Mouse (Mus musculus): Measurements from ENCODE around the gene Eif4g3.
A peak's percentile ranks its signal among the peaks of the same experiment; 100 is the strongest.

Eif4g3 gene

GRCm38 (mm10) chr4:138102413-138102812 lies 109.6 kb downstream of the Eif4g3 start:
- DNase-seq (ENCODE audit: low spot score) = no peak

- no peak for DNase-seq (ENCODE audit: low spot score)
These were observed 112.1 kb downstream of the Eif4g3 start for GRCm38 (mm10) chr4:138104967-138105366.

GRCm38 (mm10) chr4:138107441-138108409 lies 114.9 kb downstream of the Eif4g3 start:
- DNase-seq (ENCODE audit: low spot score) = peak; percentile 29

GRCm38 (mm10) chr4:138108541-138108940 lies 115.7 kb downstream of the Eif4g3 start:
- no peak for DNase-seq (ENCODE audit: low spot score)

GRCm38 (mm10) chr4:138109332-138109731 lies 116.5 kb downstream of the Eif4g3 start:
- no peak for DNase-seq (ENCODE audit: low spot score)

- no peak for DNase-seq (ENCODE audit: low spot score)
These were observed 119.0 kb downstream of the Eif4g3 start for GRCm38 (mm10) chr4:138111858-138112257.

- no peak for DNase-seq (ENCODE audit: low spot score)
These were observed 126.9 kb downstream of the Eif4g3 start for GRCm38 (mm10) chr4:138119740-138120139.

GRCm38 (mm10) chr4:138124046-138124445 lies 131.2 kb downstream of the Eif4g3 start:
- DNase-seq (ENCODE audit: low spot score) = no peak

- no peak for DNase-seq (ENCODE audit: low spot score)
These were observed 134.5 kb downstream of the Eif4g3 start for GRCm38 (mm10) chr4:138127371-138127770.

- DNase-seq (ENCODE audit: low spot score) = no peak
These were observed 135.0 kb downstream of the Eif4g3 start for GRCm38 (mm10) chr4:138127781-138128180.

GRCm38 (mm10) chr4:138130149-138130548 lies 137.3 kb downstream of the Eif4g3 start:
- DNase-seq (ENCODE audit: low spot score) = no peak

- no peak for DNase-seq (ENCODE audit: low spot score)
These were observed 138.4 kb downstream of the Eif4g3 start for GRCm38 (mm10) chr4:138131226-138131625.

GRCm38 (mm10) chr4:138131716-138132115 lies 138.9 kb downstream of the Eif4g3 start:
- DNase-seq (ENCODE audit: low spot score) = no peak

- DNase-seq (ENCODE audit: low spot score) = no peak
These were observed 140.5 kb downstream of the Eif4g3 start for GRCm38 (mm10) chr4:138133360-138133759.

GRCm38 (mm10) chr4:138137336-138137735 lies 144.5 kb downstream of the Eif4g3 start:
- no peak for DNase-seq (ENCODE audit: low spot score)

GRCm38 (mm10) chr4:138137804-138138203 lies 145.0 kb downstream of the Eif4g3 start:
- no peak for DNase-seq (ENCODE audit: low spot score)

GRCm38 (mm10) chr4:138138219-138138618 lies 145.4 kb downstream of the Eif4g3 start:
- DNase-seq (ENCODE audit: low spot score) = no peak

GRCm38 (mm10) chr4:138141358-138141757 lies 148.5 kb downstream of the Eif4g3 start:
- no peak for DNase-seq (ENCODE audit: low spot score)

- DNase-seq (ENCODE audit: low spot score) = no peak
These were observed 154.4 kb downstream of the Eif4g3 start for GRCm38 (mm10) chr4:138147176-138147575.

- DNase-seq (ENCODE audit: low spot score) = no peak
These were observed 157.2 kb downstream of the Eif4g3 start for GRCm38 (mm10) chr4:138149977-138150376.

- no peak for DNase-seq (ENCODE audit: low spot score)
These were observed 158.4 kb downstream of the Eif4g3 start for GRCm38 (mm10) chr4:138151226-138151625.

- peak; percentile 32 for DNase-seq (ENCODE audit: low spot score)
These were observed 161.2 kb downstream of the Eif4g3 start for GRCm38 (mm10) chr4:138153980-138154379.

GRCm38 (mm10) chr4:138160918-138161317 lies 168.1 kb downstream of the Eif4g3 start:
- no peak for DNase-seq (ENCODE audit: low spot score)

GRCm38 (mm10) chr4:138161550-138161949 lies 168.7 kb downstream of the Eif4g3 start:
- DNase-seq (ENCODE audit: low spot score) = no peak

Measured in urinary bladder, postnatal 25 days (tissue).